Mouse (Mus musculus) left cerebral cortex, adult 6 months (tissue): ENCODE results near the gene Lmntd2. TPM values are rescaled to one million over a fixed set of nuclear protein-coding genes. Genes with fewer than 3 reads are reported as not detected.

Experiments
- long read RNA-seq, 2 experiments: library from polyadenylated mRNA; unstranded; transcript quantifications; one replicate each; pipeline ENCODE4 v2.0.0; 2019 to 2020
- polyA plus RNA-seq: library from polyadenylated mRNA; unstranded; fragments of <200 nt; fragmentation: Nextera tagmentation; gene quantifications from 2 replicates; pipeline ENCODE4 v1.2.3, GENCODE M21; 2021

Gene Lmntd2
- polyA plus RNA-seq, result not detected in 2 replicates
- long read RNA-seq, experiment 1, result 0 reads
- long read RNA-seq, experiment 2, result 0 reads

GRCm38 (mm10) chr7:141213605-141214235 lies at the start of gene Lmntd2:
TSS of gene Lmntd2 (minus strand) at chr7:141214080.

GRCm38 (mm10) chr7:141228279-141229067 lies 14.6 kb upstream of the Lmntd2 start, which contains the start of gene Phrf1:
TSS of gene Phrf1 (plus strand) at chr7:141228784.

DNA sequence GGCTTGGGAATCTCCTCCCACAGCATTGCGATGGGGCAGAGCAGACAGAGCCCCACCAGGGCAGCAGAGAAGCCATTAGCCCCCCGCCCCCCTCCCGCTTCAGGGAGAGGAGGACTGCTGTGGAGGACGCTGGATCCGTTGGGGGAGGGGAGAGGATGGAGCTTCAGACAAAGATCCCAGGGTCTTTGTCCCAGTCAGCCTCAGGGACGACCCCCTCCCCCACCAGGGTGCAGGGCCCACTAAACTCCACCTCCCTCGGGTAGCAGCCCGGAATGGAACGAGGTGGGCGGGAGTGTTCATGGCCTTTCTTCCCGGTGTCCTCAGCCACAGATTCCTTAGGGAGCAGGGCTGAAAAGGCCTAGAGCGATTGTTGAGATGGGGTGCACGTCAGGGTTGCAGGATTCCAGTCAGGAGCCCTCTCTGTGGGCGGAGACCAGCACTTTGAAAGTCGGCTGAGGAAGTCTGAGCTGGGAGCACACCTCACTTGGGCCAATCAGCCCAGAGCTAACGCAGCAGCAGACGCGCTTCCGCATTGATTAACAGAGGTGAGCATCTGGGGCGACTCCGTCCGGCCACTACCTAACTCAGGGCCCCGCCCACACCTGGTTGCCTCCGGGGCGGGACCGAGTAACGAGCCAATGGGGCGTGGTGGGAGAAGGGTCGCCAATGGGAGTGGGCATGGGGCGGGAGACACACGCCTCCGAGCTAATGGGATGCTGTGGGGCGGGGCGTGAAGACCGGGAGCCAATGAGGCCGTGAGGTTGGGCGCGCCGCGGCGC lies 1.4 kb upstream of the Lmntd2 start, which contains the start of gene Rassf7:
TSS of gene Rassf7 (plus strand) at position 760 of the 779 bp plus-strand sequence.

GRCm38 (mm10) chr7:141193948-141194347 lies 19.9 kb downstream of the Lmntd2 start, which contains the start of the genes Hras and Lrrc56:
TSS of gene Hras (minus strand) at chr7:141194005.
TSS of gene Lrrc56 (plus strand) at chr7:141194157.

GRCm38 (mm10) chr7:141172116-141173006 lies 41.5 kb downstream of the Lmntd2 start, which contains the start of gene Rnh1:
TSS of gene Rnh1 (minus strand) at chr7:141172857.

Other genes with a start within 250 kb of the Lmntd2 start
- gene Ifitm1, start 246.9 kb downstream of the Lmntd2 start, polyA plus RNA-seq, result 6.8 and 8.0 TPM in 2 replicates
- gene Ifitm3, start 203.3 kb downstream of the Lmntd2 start, polyA plus RNA-seq, result 54.3 and 69.5 TPM in 2 replicates
- gene Ifitm6, start 196.2 kb downstream of the Lmntd2 start, polyA plus RNA-seq, result 0.44 and 1.1 TPM in 2 replicates
- gene Gm17387, start 184.9 kb downstream of the Lmntd2 start, polyA plus RNA-seq, result not detected in 2 replicates
- 19.2 and 19.7 TPM in 2 replicates for gene B4galnt4, start 153.0 kb downstream of the Lmntd2 start, polyA plus RNA-seq
- gene Pkp3, start 135.9 kb downstream of the Lmntd2 start, polyA plus RNA-seq, result 0.23 TPM in 1 of 2 replicates, not detected in the other
- gene Sigirr, start 113.5 kb downstream of the Lmntd2 start, polyA plus RNA-seq, result 2.1 TPM in 2 replicates
- gene Ano9, start 96.3 kb downstream of the Lmntd2 start, polyA plus RNA-seq, result not detected in 2 replicates
- 33.2 and 42.7 TPM in 2 replicates for gene Ptdss2, start 91.7 kb downstream of the Lmntd2 start, polyA plus RNA-seq
- gene Rnh1, start 41.2 kb downstream of the Lmntd2 start, polyA plus RNA-seq, result 51.2 and 65.7 TPM in 2 replicates
- gene Hras, start 20.1 kb downstream of the Lmntd2 start, polyA plus RNA-seq, result 68.2 and 284 TPM in 2 replicates
- gene Lrrc56, start 19.9 kb downstream of the Lmntd2 start, polyA plus RNA-seq, result 3.4 and 3.9 TPM in 2 replicates
- gene Rassf7, start 1.8 kb upstream of the Lmntd2 start, polyA plus RNA-seq, result 1.9 and 2.6 TPM in 2 replicates
- 17.9 and 20.5 TPM in 2 replicates for gene Phrf1, start 14.7 kb upstream of the Lmntd2 start, polyA plus RNA-seq
- gene Irf7, start 52.4 kb upstream of the Lmntd2 start, polyA plus RNA-seq, result 2.1 and 4.0 TPM in 2 replicates
- not detected in 2 replicates for gene Cdhr5, start 62.7 kb upstream of the Lmntd2 start, polyA plus RNA-seq
- gene Sct, start 65.1 kb upstream of the Lmntd2 start, polyA plus RNA-seq, result 0.45 and 0.78 TPM in 2 replicates
- 0.55 and 0.61 TPM in 2 replicates for gene Drd4, start 77.9 kb upstream of the Lmntd2 start, polyA plus RNA-seq
- 54.9 and 58.5 TPM in 2 replicates for gene Deaf1, start 113.6 kb upstream of the Lmntd2 start, polyA plus RNA-seq
- gene Tmem80, start 113.7 kb upstream of the Lmntd2 start, polyA plus RNA-seq, result 33.0 and 33.7 TPM in 2 replicates
- gene Eps8l2, start 124.8 kb upstream of the Lmntd2 start, polyA plus RNA-seq, result 3.2 and 5.2 TPM in 2 replicates
- gene Taldo1, start 178.1 kb upstream of the Lmntd2 start, polyA plus RNA-seq, result 241 and 260 TPM in 2 replicates
- gene Gatd1, start 200.1 kb upstream of the Lmntd2 start, polyA plus RNA-seq, result 38.8 and 54.8 TPM in 2 replicates
- gene Cend1, start 215.4 kb upstream of the Lmntd2 start, polyA plus RNA-seq, result 211 and 240 TPM in 2 replicates
- gene Slc25a22, start 223.8 kb upstream of the Lmntd2 start, polyA plus RNA-seq, result 82.6 and 134 TPM in 2 replicates
- 0.28 and 0.41 TPM in 2 replicates for gene Pidd1, start 229.9 kb upstream of the Lmntd2 start, polyA plus RNA-seq
- 2,138 and 2,186 TPM in 2 replicates for gene Rplp2, start 233.3 kb upstream of the Lmntd2 start, polyA plus RNA-seq
- gene Pnpla2, start 241.1 kb upstream of the Lmntd2 start, polyA plus RNA-seq, result 14.2 and 16.1 TPM in 2 replicates
- gene Cracr2b, start 247.0 kb upstream of the Lmntd2 start, polyA plus RNA-seq, result 3.8 and 5.6 TPM in 2 replicates